Mouse (Mus musculus) adrenal gland, postnatal 10 days (tissue): ENCODE measurements around the gene Pcx. TPM values are rescaled to one million over a fixed set of nuclear protein-coding genes. Genes with fewer than 3 reads are reported as not detected.

Source experiments
- DNase-seq: peaks from one replicate; pipeline ENCODE4 v3.0.0; 2021; ENCODE audit warnings: mixed read lengths
- total RNA-seq, 2 experiments: library from RNA; stranded (reverse); gene quantifications; 2 replicates each; pipeline ENCODE4 v1.2.3; 2021

The Pcx gene
- total RNA-seq, 2 experiments from 2014 or later: 330 to 427 TPM

GRCm38 (mm10) chr19:4548305-4548883, 38.1 kb downstream of the Pcx start:
- DNase-seq: peak; percentile 44

GRCm38 (mm10) chr19:4554248-4554647, 44.0 kb downstream of the Pcx start:
- DNase-seq: no peak

GRCm38 (mm10) chr19:4555086-4555485, 44.8 kb downstream of the Pcx start:
- no peak for DNase-seq

- DNase-seq: no peak
Measured at GRCm38 (mm10) chr19:4556787-4557186, 46.5 kb downstream of the Pcx start.

- DNase-seq: peak; percentile 76
Measured at GRCm38 (mm10) chr19:4557796-4558569, 47.7 kb downstream of the Pcx start.

GRCm38 (mm10) chr19:4558570-4558955, 48.3 kb downstream of the Pcx start:
- DNase-seq: peak; percentile 36

- no peak for DNase-seq
Measured at GRCm38 (mm10) chr19:4559011-4559410, 48.7 kb downstream of the Pcx start.

- DNase-seq: no peak
Measured at GRCm38 (mm10) chr19:4559588-4559987, 49.3 kb downstream of the Pcx start.

GRCm38 (mm10) chr19:4560205-4560604, 49.9 kb downstream of the Pcx start:
- DNase-seq: no peak

- no peak for DNase-seq
Measured at GRCm38 (mm10) chr19:4565678-4566077, 55.4 kb downstream of the Pcx start.

- DNase-seq: no peak
Measured at GRCm38 (mm10) chr19:4566880-4567279, 56.6 kb downstream of the Pcx start.

- no peak for DNase-seq
Measured at GRCm38 (mm10) chr19:4567665-4568064, 57.4 kb downstream of the Pcx start.

- DNase-seq: no peak
Measured at GRCm38 (mm10) chr19:4568832-4569231, 58.6 kb downstream of the Pcx start.

GRCm38 (mm10) chr19:4569356-4570236, 59.3 kb downstream of the Pcx start:
- DNase-seq: no peak

GRCm38 (mm10) chr19:4570237-4570613, 60.0 kb downstream of the Pcx start:
- DNase-seq: no peak

GRCm38 (mm10) chr19:4570815-4571214, 60.5 kb downstream of the Pcx start:
- DNase-seq: no peak

- no peak for DNase-seq
Measured at GRCm38 (mm10) chr19:4571658-4572057, 61.4 kb downstream of the Pcx start.

GRCm38 (mm10) chr19:4572061-4572460, 61.8 kb downstream of the Pcx start:
- DNase-seq: no peak

GRCm38 (mm10) chr19:4572467-4572866, 62.2 kb downstream of the Pcx start:
- DNase-seq: no peak

GRCm38 (mm10) chr19:4573241-4573640, 63.0 kb downstream of the Pcx start:
- no peak for DNase-seq

- DNase-seq: peak; percentile 64
Measured at GRCm38 (mm10) chr19:4578799-4579198, 68.5 kb downstream of the Pcx start.

GRCm38 (mm10) chr19:4579296-4579695, 69.0 kb downstream of the Pcx start:
- no peak for DNase-seq

- no peak for DNase-seq
Measured at GRCm38 (mm10) chr19:4583856-4584255, 73.6 kb downstream of the Pcx start.
